Mouse (Mus musculus) thymus, postnatal 14 days (tissue): ENCODE data around the gene Gm7356.
"Not testable (repeated sequence)": the region's sequence is repeated elsewhere in the genome, so short reads cannot be mapped to it uniquely, and the experiment has no call there.

ENCODE experiments used
- DNase-seq: peaks from one replicate; pipeline ENCODE4 v3.0.0; 2021

Gm7356 gene

DNA sequence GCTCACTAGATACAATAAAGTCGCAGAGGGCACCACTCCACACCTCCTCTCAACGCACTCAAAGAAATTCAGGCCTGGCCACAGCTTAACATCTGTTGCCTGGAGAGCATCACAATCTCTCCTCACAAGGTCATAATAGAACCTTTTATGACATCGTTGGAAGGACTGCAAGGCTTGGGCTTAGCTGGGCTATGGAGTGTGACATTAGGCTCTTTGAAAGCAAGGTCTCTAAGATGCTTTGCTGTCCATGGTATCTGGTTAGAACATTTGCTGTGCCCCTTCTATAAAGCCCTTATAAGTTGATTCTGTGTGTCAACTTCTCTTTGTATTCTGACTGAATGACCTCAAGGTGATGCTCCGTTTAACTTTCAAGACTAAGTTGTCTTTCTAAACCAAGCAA is at the start of gene Gm7356:
Gm7356 (minus strand) TSS at position 101 of the 400 bp plus-strand sequence.
- DNase-seq: not testable (repeated sequence)

DNA sequence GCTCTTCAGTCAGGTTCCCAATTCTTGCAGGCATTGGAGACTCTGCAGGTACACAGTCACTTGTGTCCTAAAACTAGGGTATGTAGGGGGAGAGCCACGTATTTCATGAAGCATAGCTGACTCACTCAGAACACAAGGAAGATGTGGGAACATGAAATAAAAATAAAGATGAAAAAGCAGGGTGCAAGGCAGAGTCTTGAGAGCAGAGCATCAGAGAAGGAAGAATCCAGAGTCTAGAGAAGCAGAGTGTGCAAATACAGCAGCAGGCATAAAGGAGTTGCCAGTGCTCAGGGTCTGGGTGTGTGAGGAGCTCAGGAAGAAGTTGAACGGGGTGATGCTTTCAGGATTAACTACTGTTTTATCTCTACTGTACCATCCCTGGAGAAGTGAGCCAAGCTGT is 38.4 kb upstream of the Gm7356 start:
- DNase-seq: not testable (repeated sequence)

DNA sequence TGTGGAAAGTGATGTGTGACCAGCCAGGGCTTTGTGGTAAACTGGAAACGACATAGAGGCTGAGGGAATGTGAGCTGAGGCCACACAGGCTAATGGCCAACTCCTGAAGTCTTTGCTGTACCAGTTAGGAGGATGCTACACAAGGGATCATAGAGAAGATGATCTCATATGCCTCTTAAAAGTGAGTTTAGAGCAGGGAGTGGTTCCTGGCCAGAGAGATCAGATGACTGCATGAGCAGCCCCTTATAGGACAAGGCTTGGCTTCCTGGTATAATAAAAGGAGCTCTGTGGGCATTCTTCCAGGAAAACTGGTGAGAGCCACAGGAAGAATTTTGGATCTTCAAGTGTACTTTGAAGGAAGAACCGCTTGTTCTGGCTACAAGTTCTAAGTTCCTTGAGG is 33.5 kb upstream of the Gm7356 start:
- DNase-seq: not testable (repeated sequence)

DNA sequence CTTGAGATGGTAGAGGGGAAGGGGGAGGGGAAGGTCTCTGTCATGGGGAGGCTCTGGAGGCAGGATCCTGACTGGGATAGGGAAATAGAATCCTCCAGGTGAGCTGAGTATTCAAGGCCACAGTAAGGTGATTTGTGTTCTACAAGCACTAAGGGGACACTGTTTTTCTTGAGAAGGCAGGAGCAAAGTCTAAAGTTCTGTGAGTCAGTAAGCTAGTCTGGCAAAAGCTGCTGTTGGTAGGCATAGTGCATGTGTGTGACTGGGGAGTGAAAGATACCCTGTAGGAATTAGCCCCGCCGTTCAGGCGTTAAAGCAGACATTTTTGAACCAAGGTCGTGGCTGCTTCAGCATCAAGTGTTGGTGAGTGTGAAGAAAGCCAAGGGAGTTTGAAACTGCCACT is 32.6 kb upstream of the Gm7356 start:
- DNase-seq: not testable (repeated sequence)

DNA sequence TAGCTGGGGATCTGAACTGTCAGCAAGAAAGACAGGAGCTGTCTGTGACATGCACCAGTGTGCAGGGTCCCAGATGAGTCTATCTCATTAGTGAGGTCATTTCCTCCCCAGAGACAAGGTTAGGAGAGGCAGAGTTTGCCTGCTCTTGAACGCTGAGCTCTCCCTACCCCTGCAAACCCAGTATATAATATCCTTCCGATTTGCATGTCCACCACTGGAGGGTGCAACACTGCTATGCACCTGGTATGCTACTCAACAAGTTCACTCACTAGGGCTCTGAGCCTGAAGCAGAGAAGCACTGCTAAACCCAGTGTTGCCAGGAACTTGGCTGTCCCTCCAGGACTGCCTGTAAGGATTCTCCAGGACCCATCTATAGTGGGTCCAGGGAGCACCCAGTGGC is 10.1 kb downstream of the Gm7356 start:
- not testable (repeated sequence) for DNase-seq

DNA sequence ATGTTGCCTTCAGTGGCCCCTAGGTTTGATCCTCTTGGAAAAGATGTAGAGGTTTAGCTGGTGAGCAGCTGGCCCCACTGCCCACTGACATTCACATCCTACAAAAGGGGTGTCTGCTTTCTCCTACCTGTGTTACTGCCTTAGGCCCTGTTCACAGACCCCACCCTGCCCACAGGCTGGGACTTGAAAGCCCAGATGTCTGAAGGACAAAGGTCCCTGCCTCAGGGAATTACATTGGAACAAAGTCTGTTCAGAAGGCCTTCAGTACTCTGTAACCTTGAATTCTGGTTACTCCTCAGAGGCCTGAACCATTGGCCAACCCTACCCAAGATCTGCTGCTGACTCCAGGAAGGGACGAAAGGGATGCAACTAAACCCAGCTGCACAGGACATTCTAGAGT is 15.8 kb downstream of the Gm7356 start:
- DNase-seq: no peak

DNA sequence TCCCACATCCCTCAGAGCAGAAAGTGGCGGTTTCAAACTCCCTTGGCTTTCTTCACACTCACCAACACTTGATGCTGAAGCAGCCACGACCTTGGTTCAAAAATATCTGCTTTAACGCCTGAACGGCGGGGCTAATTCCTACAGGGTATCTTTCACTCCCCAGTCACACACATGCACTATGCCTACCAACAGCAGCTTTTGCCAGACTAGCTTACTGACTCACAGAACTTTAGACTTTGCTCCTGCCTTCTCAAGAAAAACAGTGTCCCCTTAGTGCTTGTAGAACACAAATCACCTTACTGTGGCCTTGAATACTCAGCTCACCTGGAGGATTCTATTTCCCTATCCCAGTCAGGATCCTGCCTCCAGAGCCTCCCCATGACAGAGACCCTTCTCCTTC is 32.7 kb downstream of the Gm7356 start:
- DNase-seq: not testable (repeated sequence)

DNA sequence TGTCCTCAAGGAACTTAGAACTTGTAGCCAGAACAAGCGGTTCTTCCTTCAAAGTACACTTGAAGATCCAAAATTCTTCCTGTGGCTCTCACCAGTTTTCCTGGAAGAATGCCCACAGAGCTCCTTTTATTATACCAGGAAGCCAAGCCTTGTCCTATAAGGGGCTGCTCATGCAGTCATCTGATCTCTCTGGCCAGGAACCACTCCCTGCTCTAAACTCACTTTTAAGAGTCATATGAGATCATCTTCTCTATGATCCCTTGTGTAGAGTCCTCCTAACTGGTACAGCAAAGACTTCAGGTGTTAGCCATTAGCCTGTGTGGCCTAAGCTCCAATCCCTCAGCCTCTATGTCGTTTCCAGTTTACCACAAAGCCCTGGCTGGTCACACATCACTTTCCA is 33.6 kb downstream of the Gm7356 start:
- not testable (repeated sequence) for DNase-seq

DNA sequence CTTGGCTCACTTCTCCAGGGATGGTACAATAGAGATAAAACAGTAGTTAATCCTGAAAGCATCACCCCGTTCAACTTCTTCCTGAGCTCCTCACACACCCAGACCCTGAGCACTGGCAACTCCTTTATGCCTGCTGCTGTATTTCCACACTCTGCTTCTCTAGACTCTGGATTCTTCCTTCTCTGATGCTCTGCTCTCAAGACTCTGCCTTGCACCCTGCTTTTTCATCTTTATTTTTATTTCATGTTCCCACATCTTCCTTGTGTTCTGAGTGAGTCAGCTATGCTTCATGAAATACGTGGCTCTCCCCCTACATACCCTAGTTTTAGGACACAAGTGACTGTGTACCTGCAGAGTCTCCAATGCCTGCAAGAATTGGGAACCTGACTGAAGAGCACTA is 38.5 kb downstream of the Gm7356 start:
- not testable (repeated sequence) for DNase-seq

DNA sequence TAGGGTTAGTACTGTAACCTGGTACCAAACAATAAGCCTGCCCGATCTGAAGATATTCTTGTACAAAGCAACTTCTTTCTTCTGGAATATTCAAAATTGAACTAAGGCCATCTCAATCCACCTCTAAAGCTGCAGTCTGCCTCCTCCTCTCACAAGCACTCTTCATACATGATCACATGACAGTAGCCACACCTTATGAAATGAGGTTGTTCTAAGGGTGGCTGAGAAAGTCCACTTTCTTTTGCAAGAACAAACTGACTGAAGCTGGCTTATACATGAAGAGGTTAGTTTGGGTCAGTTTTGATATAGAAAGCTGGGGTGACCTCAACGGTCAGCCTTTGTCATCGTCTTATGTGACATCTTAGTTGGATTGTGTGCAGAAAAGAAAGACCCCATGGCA is 41.3 kb downstream of the Gm7356 start:
- DNase-seq: not testable (repeated sequence)

DNA sequence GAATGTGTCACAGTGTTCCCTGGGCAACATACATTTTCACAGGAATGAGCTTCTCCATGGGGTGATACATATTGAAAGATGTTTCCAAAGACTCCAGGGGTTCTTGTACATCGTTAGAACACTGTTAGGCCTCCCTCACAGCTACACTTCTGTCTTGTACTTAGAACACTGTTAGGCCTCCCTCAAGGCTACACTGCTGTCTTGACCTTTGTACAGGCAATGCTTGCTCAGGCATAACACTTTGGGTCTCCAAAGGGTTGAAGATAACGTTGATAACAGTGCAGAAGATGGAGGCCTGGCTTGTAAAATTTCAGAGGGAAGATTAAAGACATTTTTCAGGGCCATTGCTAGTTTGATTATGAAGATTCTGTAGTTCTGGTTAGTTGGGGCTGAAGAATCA is 45.4 kb downstream of the Gm7356 start:
- DNase-seq: not testable (repeated sequence)

DNA sequence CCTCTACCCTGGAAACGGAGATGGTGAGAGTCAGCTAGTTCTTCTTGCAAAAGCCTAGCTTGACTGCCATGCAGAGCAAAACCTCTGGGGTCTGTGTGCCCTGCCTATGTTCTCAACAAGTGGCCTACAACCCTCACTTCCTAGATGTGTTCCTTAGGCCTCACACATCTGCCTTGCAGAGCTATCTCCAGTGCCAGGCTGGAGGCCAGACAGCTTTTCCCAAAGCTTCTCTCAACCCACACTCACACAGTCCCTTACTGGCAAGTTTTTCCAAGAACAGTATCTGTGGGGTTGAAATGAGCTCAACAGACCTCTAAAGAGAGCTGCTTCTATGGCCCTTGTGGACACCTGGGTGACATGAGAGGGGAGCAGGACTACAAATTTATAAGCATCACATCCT is 51.9 kb downstream of the Gm7356 start:
- not testable (repeated sequence) for DNase-seq
